Mouse (Mus musculus) liver, adult 2 months (tissue): ENCODE data around the gene Olfr589. TPM values are rescaled to one million over a fixed set of nuclear protein-coding genes. Genes with fewer than 3 reads are reported as not detected.

Experiments
- DNase-seq: peaks from one replicate; pipeline ENCODE4 v3.0.0-alpha.2; 2011; ENCODE audit warnings: low read depth, low spot score; ENCODE audit errors: extremely low read depth
- H3K27ac ChIP-seq: fragments of 200-500 bp; replicated peaks from 2 replicates; pipeline ENCODE4 v1.5.1; 2012; ENCODE audit warnings: low read depth, mild to moderate bottlenecking, control low read depth, inconsistent platforms, low read length; ENCODE audit not compliant: insufficient read depth
- H3K27me3 ChIP-seq: fragments of 200-500 bp; 2 replicates; pipeline ENCODE4 v1.6.1; 2012; ENCODE audit warnings: mild to moderate bottlenecking, moderate library complexity, low read length, inconsistent platforms; ENCODE audit not compliant: control insufficient read depth, insufficient read depth
- H3K36me3 ChIP-seq: fragments of 200-500 bp; 2 replicates; pipeline ENCODE4 v1.6.1; 2012; ENCODE audit warnings: low read length, inconsistent platforms; ENCODE audit not compliant: control insufficient read depth, insufficient read depth
- H3K4me1 ChIP-seq: fragments of 200-500 bp; 2 replicates; pipeline ENCODE4 v1.6.1; 2011; ENCODE audit warnings: low read length; ENCODE audit not compliant: control insufficient read depth, insufficient read depth
- H3K4me3 ChIP-seq: fragments of 200-500 bp; 2 replicates; pipeline ENCODE4 v1.5.1; 2011; ENCODE audit warnings: low read depth, mild to moderate bottlenecking, control low read depth, low read length, moderate library complexity; ENCODE audit not compliant: insufficient read depth
- H3K79me2 ChIP-seq: fragments of 200-500 bp; 2 replicates; pipeline ENCODE4 v1.6.1; 2012; ENCODE audit warnings: inconsistent platforms, mild to moderate bottlenecking, low read length, moderate library complexity; ENCODE audit not compliant: control insufficient read depth, insufficient read depth
- H3K9ac ChIP-seq: fragments of 200-500 bp; 2 replicates; pipeline ENCODE4 v1.6.1; 2012; ENCODE audit warnings: low read depth, mild to moderate bottlenecking, control low read depth, inconsistent platforms, low read length
- CTCF ChIP-seq: fragments of 200-500 bp; IDR thresholded peaks from 2 replicates; pipeline ENCODE4 v1.5.1; 2011; ENCODE audit warnings: low read depth, low read length, control low read depth
- POLR2A ChIP-seq: fragments of 200-500 bp; IDR thresholded peaks from 2 replicates; pipeline ENCODE4 v1.6.1; 2011; ENCODE audit warnings: low read length, control low read depth; ENCODE audit not compliant: insufficient read depth; ENCODE audit errors: extremely low read depth
- WGBS: fragments of 180-500 bp; shearing (Covaris S2); methylation state at CpG from one replicate; pipeline ENCODE4 v1.1.7; 2018; 5-methylcytosine and 5-hydroxymethylcytosine counted together
- polyA plus RNA-seq: library from polyadenylated mRNA; depleted of rRNA; stranded (reverse); fragments of >200 nt; gene quantifications from 2 replicates; pipeline ENCODE4 v1.2.3, GENCODE M21; 2012; rRNA removed
- total RNA-seq: library from RNA; depleted of rRNA; stranded (reverse); fragments of >200 nt; gene quantifications from 2 replicates; pipeline ENCODE4 v1.2.3, GENCODE M21; 2014; rRNA removed

Gene Olfr589
- total and polyA plus RNA-seq, 2 experiments: not detected

DNA sequence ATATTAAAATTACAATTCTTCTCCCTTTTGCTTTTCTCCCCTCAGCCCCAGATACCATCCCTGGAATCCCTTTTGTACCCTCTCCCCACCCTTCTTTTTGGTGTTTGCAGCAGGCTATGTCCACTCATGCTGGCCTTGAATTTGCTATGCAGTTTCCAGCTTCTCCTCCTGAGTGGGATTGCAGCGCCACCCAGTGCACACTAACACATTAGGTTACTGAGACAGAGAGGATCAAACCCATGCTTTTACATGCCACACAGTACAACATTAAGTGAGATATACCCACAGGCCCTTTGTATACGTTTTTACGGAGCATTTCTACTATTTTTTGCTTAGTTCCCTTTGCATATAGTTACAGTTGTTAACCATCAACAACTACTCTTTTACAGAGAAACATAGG lies 36.8 kb downstream of the Olfr589 start:
- 41% methylated on average over 3 of the region's 3 CpGs for WGBS
- H3K79me2 ChIP-seq: no peaks in the 10 kb centered on the region

More for the DNA sequence above, 36.8 kb downstream of the Olfr589 start:
- no peak overlapping the region for H3K9ac ChIP-seq
- no peak overlapping the region for H3K4me3 ChIP-seq
- H3K27me3 ChIP-seq: no peaks in the 10 kb centered on the region
- TF ChIP-seq POLR2A: no peak
- TF ChIP-seq CTCF: peak; percentile 9; the same call in 1 of the 2 replicates
- H3K27ac ChIP-seq: no peak overlapping the region
- H3K36me3 ChIP-seq: no peaks in the 10 kb centered on the region
- DNase-seq: no peak
- H3K4me1 ChIP-seq: no peaks in the 10 kb centered on the region

Other genes with a start within 250 kb of the Olfr589 start
- not detected in 2 replicates for gene Olfr571, start 238.8 kb downstream of the Olfr589 start, total RNA-seq
- not detected in 2 replicates for gene Olfr571, start 238.8 kb downstream of the Olfr589 start, polyA plus RNA-seq
- not detected in 2 replicates for gene Olfr572, start 231.9 kb downstream of the Olfr589 start, total RNA-seq
- gene Olfr572, start 231.9 kb downstream of the Olfr589 start, polyA plus RNA-seq: not detected in 2 replicates
- not detected in 2 replicates for gene Olfr573-ps1, start 213.8 kb downstream of the Olfr589 start, total RNA-seq
- not detected in 2 replicates for gene Olfr573-ps1, start 213.8 kb downstream of the Olfr589 start, polyA plus RNA-seq
- not detected in 2 replicates for gene Olfr574, start 207.9 kb downstream of the Olfr589 start, total RNA-seq
- gene Olfr574, start 207.9 kb downstream of the Olfr589 start, polyA plus RNA-seq: not detected in 2 replicates
- gene Olfr575, start 197.6 kb downstream of the Olfr589 start, total RNA-seq: not detected in 2 replicates
- gene Olfr575, start 197.6 kb downstream of the Olfr589 start, polyA plus RNA-seq: not detected in 2 replicates
- gene Olfr576, start 193.7 kb downstream of the Olfr589 start, total RNA-seq: not detected in 2 replicates
- not detected in 2 replicates for gene Olfr576, start 193.7 kb downstream of the Olfr589 start, polyA plus RNA-seq
- not detected in 2 replicates for gene Olfr577, start 180.4 kb downstream of the Olfr589 start, total RNA-seq
- gene Olfr577, start 180.4 kb downstream of the Olfr589 start, polyA plus RNA-seq: not detected in 2 replicates
- not detected in 2 replicates for gene Olfr578, start 167.0 kb downstream of the Olfr589 start, total RNA-seq
- not detected in 2 replicates for gene Olfr578, start 167.0 kb downstream of the Olfr589 start, polyA plus RNA-seq
- gene Olfr582, start 118.3 kb downstream of the Olfr589 start, total RNA-seq: not detected in 2 replicates
- gene Olfr582, start 118.3 kb downstream of the Olfr589 start, polyA plus RNA-seq: not detected in 2 replicates
- gene Olfr583, start 105.1 kb downstream of the Olfr589 start, total RNA-seq: not detected in 2 replicates
- gene Olfr583, start 105.1 kb downstream of the Olfr589 start, polyA plus RNA-seq: not detected in 2 replicates
- gene Olfr584, start 74.5 kb downstream of the Olfr589 start, total RNA-seq: not detected in 2 replicates
- gene Olfr584, start 74.5 kb downstream of the Olfr589 start, polyA plus RNA-seq: not detected in 2 replicates
- gene Olfr585, start 58.6 kb downstream of the Olfr589 start, total RNA-seq: not detected in 2 replicates
- gene Olfr585, start 58.6 kb downstream of the Olfr589 start, polyA plus RNA-seq: not detected in 2 replicates
- not detected in 2 replicates for gene Olfr586, start 30.7 kb downstream of the Olfr589 start, total RNA-seq
- gene Olfr586, start 30.7 kb downstream of the Olfr589 start, polyA plus RNA-seq: not detected in 2 replicates
- not detected in 2 replicates for gene Olfr588-ps1, start 15.5 kb downstream of the Olfr589 start, total RNA-seq
- not detected in 2 replicates for gene Olfr588-ps1, start 15.5 kb downstream of the Olfr589 start, polyA plus RNA-seq
- gene Olfr591, start 22.0 kb upstream of the Olfr589 start, total RNA-seq: not detected in 2 replicates
- not detected in 2 replicates for gene Olfr591, start 22.0 kb upstream of the Olfr589 start, polyA plus RNA-seq
- not detected in 2 replicates for gene Olfr592, start 28.4 kb upstream of the Olfr589 start, total RNA-seq
- gene Olfr592, start 28.4 kb upstream of the Olfr589 start, polyA plus RNA-seq: not detected in 2 replicates
- gene Olfr593, start 55.5 kb upstream of the Olfr589 start, total RNA-seq: not detected in 2 replicates
- gene Olfr593, start 55.5 kb upstream of the Olfr589 start, polyA plus RNA-seq: not detected in 2 replicates
- not detected in 2 replicates for gene Olfr594, start 60.6 kb upstream of the Olfr589 start, total RNA-seq
- gene Olfr594, start 60.6 kb upstream of the Olfr589 start, polyA plus RNA-seq: not detected in 2 replicates
- not detected in 2 replicates for gene Usp17ld, start 96.1 kb upstream of the Olfr589 start, total RNA-seq
- not detected in 2 replicates for gene Usp17ld, start 96.1 kb upstream of the Olfr589 start, polyA plus RNA-seq
- not detected in 2 replicates for gene Olfr596, start 149.3 kb upstream of the Olfr589 start, total RNA-seq
- not detected in 2 replicates for gene Olfr596, start 149.3 kb upstream of the Olfr589 start, polyA plus RNA-seq
- gene Olfr597, start 160.0 kb upstream of the Olfr589 start, total RNA-seq: not detected in 2 replicates
- not detected in 2 replicates for gene Olfr597, start 160.0 kb upstream of the Olfr589 start, polyA plus RNA-seq
- not detected in 2 replicates for gene Olfr598, start 167.2 kb upstream of the Olfr589 start, total RNA-seq
- not detected in 2 replicates for gene Olfr598, start 167.2 kb upstream of the Olfr589 start, polyA plus RNA-seq
- not detected in 2 replicates for gene Olfr599, start 179.6 kb upstream of the Olfr589 start, total RNA-seq
- not detected in 2 replicates for gene Olfr599, start 179.6 kb upstream of the Olfr589 start, polyA plus RNA-seq
- not detected in 2 replicates for gene Olfr600, start 193.3 kb upstream of the Olfr589 start, total RNA-seq
- gene Olfr600, start 193.3 kb upstream of the Olfr589 start, polyA plus RNA-seq: not detected in 2 replicates
- gene Olfr601, start 206.3 kb upstream of the Olfr589 start, total RNA-seq: not detected in 2 replicates
- not detected in 2 replicates for gene Olfr601, start 206.3 kb upstream of the Olfr589 start, polyA plus RNA-seq
- gene Olfr603, start 229.8 kb upstream of the Olfr589 start, total RNA-seq: not detected in 2 replicates
- not detected in 2 replicates for gene Olfr603, start 229.8 kb upstream of the Olfr589 start, polyA plus RNA-seq